Mouse (Mus musculus) liver, postnatal 0 days (tissue): ENCODE measurements at regions not wholly inside any gene's neighbourhood (a gene's known extent, or its start where the extent isn't known, plus 50 kb on each side); places are given as distances from the start of the nearest gene placed in this dataset.

Source experiments
- CTCF ChIP-seq: sonication (generic); IDR thresholded peaks from 2 replicates; pipeline ENCODE4 v1.5.1; 2016; ENCODE audit warnings: antibody characterized with exemption, low read depth
- EP300 ChIP-seq: IDR thresholded peaks from 2 replicates; pipeline ENCODE4 v1.6.1; 2016; ENCODE audit warnings: antibody characterized with exemption, low read depth, mild to moderate bottlenecking

DNA sequence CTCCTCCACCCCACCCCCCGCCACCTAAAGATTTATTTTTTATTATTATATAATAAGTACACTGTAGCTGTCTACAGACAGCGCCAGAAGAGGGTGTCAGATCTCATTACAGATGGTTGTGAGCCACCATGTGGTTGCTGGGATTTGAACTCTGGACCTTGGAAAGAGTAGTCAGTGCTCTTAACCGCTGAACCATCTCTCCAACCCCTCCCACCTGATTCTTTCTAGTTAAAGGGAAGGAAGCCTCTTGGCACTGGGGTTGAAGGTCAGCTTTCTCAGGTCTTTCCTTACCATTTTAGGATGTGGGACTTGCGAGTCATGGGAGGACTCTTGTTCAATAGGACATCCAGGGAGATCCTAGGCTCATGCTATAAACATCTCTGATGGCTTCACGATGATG, 54.7 kb downstream of the Hes1 start:
- TF ChIP-seq CTCF (no peak), EP300 (no peak)
